In the genomic region with DNA sequence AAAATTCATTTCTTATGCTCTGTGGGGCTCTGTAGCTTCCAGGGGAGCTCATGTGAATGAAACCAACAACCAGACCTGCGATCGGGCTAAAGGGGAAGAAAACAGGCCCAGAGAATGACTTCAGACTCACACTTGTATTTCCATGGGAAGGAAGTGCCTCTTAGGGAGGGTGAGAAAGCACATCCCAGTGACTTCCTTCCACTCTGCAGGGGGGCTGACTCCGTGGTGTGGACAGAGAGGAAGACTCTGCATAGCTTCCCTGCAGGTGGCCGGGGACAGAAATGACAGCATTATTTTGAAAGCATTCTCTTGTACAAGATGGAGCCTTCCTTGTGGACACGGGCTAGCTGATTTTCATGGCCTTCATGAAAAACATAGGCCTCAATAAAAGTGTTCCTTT, we compare ENCODE assay signal across 8 mouse cellular contexts.
DNase-seq lines count a peak whose midpoint lies in the region; ATAC-seq lines count a peak whose summit lies in the region.
"Had no signal": no experiment of that assay in that cellular context is flagged by ENCODE, and none has a peak within 500 bp of the region (broad histone marks: within the 10 kb centered on the region; RNA-seq: fewer than 3 reads in every experiment).

No protein-coding gene starts in this region.

- no peak overlapping the region for H3K4me2 ChIP-seq in kidney, embryonic 16.5 days (replicated peaks; ENCODE audit: low read depth, low read length)
- no peak overlapping the region for H3K4me2 ChIP-seq in embryonic facial prominence, embryonic 15.5 days (replicated peaks)

- 50% methylated on average over 5 of the region's 5 CpGs for WGBS in kidney, embryonic 16.5 days
- 35% methylated on average over 5 of the region's 5 CpGs for WGBS in embryonic facial prominence, embryonic 15.5 days

- H3K27me3 ChIP-seq in kidney, embryonic 16.5 days (ENCODE audit: insufficient read depth, low read length) = no peaks in the 10 kb centered on the region
- H3K27me3 ChIP-seq in embryonic facial prominence, embryonic 15.5 days = no peaks in the 10 kb centered on the region

- no peaks in the 10 kb centered on the region for H3K9me3 ChIP-seq in kidney, embryonic 16.5 days (ENCODE audit: low read length)
- no peaks in the 10 kb centered on the region for H3K9me3 ChIP-seq in embryonic facial prominence, embryonic 15.5 days (replicated peaks)

- no peak overlapping the region for H3K27ac ChIP-seq in kidney, embryonic 16.5 days (ENCODE audit: low read length)
- H3K27ac ChIP-seq in embryonic facial prominence, embryonic 15.5 days (replicated peaks) = 0 out of 2 replicates have a peak overlapping the region, but pooled peaks have one; percentile 1

- H3K36me3 ChIP-seq in kidney, embryonic 16.5 days (ENCODE audit: insufficient read depth, low read length) = no peaks in the 10 kb centered on the region
- H3K36me3 ChIP-seq in embryonic facial prominence, embryonic 15.5 days = no peaks in the 10 kb centered on the region

- DNase-seq in kidney, adult 11 months = peak; percentile 14
- peak; percentile 19 for DNase-seq in cerebellum, adult 8-10 months
- peak; percentile 7 for DNase-seq in lung, postnatal 10 days
- DNase-seq in embryo, embryonic 11 days = no peak
- DNase-seq in thymus, postnatal 25 days = no peak

- no peak overlapping the region for H3K4me3 ChIP-seq in kidney, embryonic 16.5 days (ENCODE audit: low read length)
- H3K4me3 ChIP-seq in embryonic facial prominence, embryonic 15.5 days (replicated peaks) = no peak overlapping the region

- no peak overlapping the region for H3K9ac ChIP-seq in kidney, embryonic 16.5 days (replicated peaks; ENCODE audit: low read length)
- no peak overlapping the region for H3K9ac ChIP-seq in embryonic facial prominence, embryonic 15.5 days

- H3K4me1 ChIP-seq in kidney, embryonic 16.5 days (ENCODE audit: insufficient read depth, low read length) = peaks cover 6% of the 10 kb centered on the region; the same call in 1 of the 2 replicates
- H3K4me1 ChIP-seq in embryonic facial prominence, embryonic 15.5 days = peaks cover 15% of the 10 kb centered on the region

- no peak for ATAC-seq in kidney, embryonic 16.5 days (ENCODE audit: low FRiP score, low TSS enrichment)
- ATAC-seq in embryonic facial prominence, embryonic 15.5 days (ENCODE audit: insufficient number of reproducible peaks, low FRiP score, low TSS enrichment, low read depth) = no peak
- ATAC-seq: Patski had no signal

Comparison
In these comparisons a context has a peak if more than half of its experiments do, and no peak if none do; other contexts are left out.
1. DNase-seq: peak in kidney, adult 11 months (single experiment), cerebellum, adult 8-10 months (single experiment) and lung, postnatal 10 days (single experiment); none in embryo, embryonic 11 days (single experiment) and thymus, postnatal 25 days (single experiment).